8 mouse cellular contexts compared by ENCODE assay signal in genomic region chr19:29501106-29501505, GRCm38 (mm10). TPM values are rescaled to one million over a fixed set of nuclear protein-coding genes. Genes with fewer than 3 reads are reported as not detected.
DNase-seq lines count a peak whose midpoint lies in the region; ATAC-seq and TF ChIP-seq lines count a peak whose summit lies in the region.

No protein-coding gene starts in this region.

- no peaks in the 10 kb centered on the region for H3K27me3 ChIP-seq in heart, embryonic 11.5 days (ENCODE audit: control insufficient read depth, insufficient read depth, low read length)
- H3K27me3 ChIP-seq in kidney, embryonic 16.5 days (ENCODE audit: insufficient read depth, low read length) = no peaks in the 10 kb centered on the region

- no peaks in the 10 kb centered on the region for H3K9me3 ChIP-seq in heart, embryonic 11.5 days (replicated peaks; ENCODE audit: control insufficient read depth, low read length)
- H3K9me3 ChIP-seq in kidney, embryonic 16.5 days (ENCODE audit: low read length) = no peaks in the 10 kb centered on the region

- H3K27ac ChIP-seq in gastrocnemius, adult 2 months = peak overlapping the region; percentile 78
- no peak overlapping the region for H3K27ac ChIP-seq in heart, embryonic 11.5 days (ENCODE audit: low read depth, low read length)
- H3K27ac ChIP-seq in kidney, embryonic 16.5 days (ENCODE audit: low read length) = no peak overlapping the region

- H3K4me1 ChIP-seq in heart, embryonic 11.5 days (ENCODE audit: control insufficient read depth, insufficient read depth, low read length) = no peaks in the 10 kb centered on the region
- H3K4me1 ChIP-seq in kidney, embryonic 16.5 days (ENCODE audit: insufficient read depth, low read length) = peaks cover 4% of the 10 kb centered on the region; the same call in 1 of the 2 replicates

- H3K4me3 ChIP-seq in gastrocnemius, adult 2 months = peak overlapping the region; percentile 72
- H3K4me3 ChIP-seq in heart, embryonic 11.5 days (ENCODE audit: low read depth, low read length) = peak overlapping the region; percentile 13
- peak overlapping the region; percentile 14 for H3K4me3 ChIP-seq in kidney, embryonic 16.5 days (ENCODE audit: low read length)

- intact Hi-C loops in gastrocnemius, adult 2 months (cut with DNase I) = loop anchor here (1.0 to 10.0 kb wide), 5 partner anchors 57 to 724 kb away; no protein-coding TSS in a partner anchor

- H3K36me3 ChIP-seq in heart, embryonic 11.5 days (ENCODE audit: control insufficient read depth, insufficient read depth, low read length) = no peaks in the 10 kb centered on the region
- H3K36me3 ChIP-seq in kidney, embryonic 16.5 days (ENCODE audit: insufficient read depth, low read length) = no peaks in the 10 kb centered on the region

- no peak overlapping the region for H3K9ac ChIP-seq in heart, embryonic 11.5 days (ENCODE audit: low read depth, low read length)
- H3K9ac ChIP-seq in kidney, embryonic 16.5 days (replicated peaks; ENCODE audit: low read length) = no peak overlapping the region

- TF ChIP-seq CTCF in gastrocnemius, adult 2 months (IDR thresholded peaks at IDR 0.05) = no peak; the same call in 1 of the 2 replicates

- H3K4me2 ChIP-seq in heart, embryonic 11.5 days = peak overlapping the region; percentile 48
- peak overlapping the region; percentile 43 for H3K4me2 ChIP-seq in kidney, embryonic 16.5 days (replicated peaks; ENCODE audit: low read depth, low read length)

- no peak for ATAC-seq in heart, embryonic 11.5 days (replicated peaks; ENCODE audit: insufficient number of reproducible peaks, low FRiP score, low TSS enrichment)
- peak; percentile 51; the same call in 1 of the 2 replicates for ATAC-seq in kidney, embryonic 16.5 days (ENCODE audit: low FRiP score, low TSS enrichment)

- WGBS in heart, embryonic 11.5 days (ENCODE audit: insufficient replicate concordance) = 39% methylated on average over 11 of the region's 11 CpGs
- 56% methylated on average over 11 of the region's 11 CpGs for WGBS in kidney, embryonic 16.5 days

- DNase-seq in gastrocnemius, adult 2 months = peak; percentile 35
- DNase-seq in gastrocnemius, adult 8-10 months (ENCODE audit: low spot score in 2 of 2) = no peak
- peak; percentile 40 for DNase-seq in c-Kit-positive CD71-positive TER-119-positive erythroid progenitor cells, embryonic 14.5 days (ENCODE audit: low spot score)
- peak; percentile 32 to 56 for DNase-seq in lung, postnatal 4 days
- DNase-seq in spleen, postnatal 4 days (ENCODE audit: low spot score in 2 of 2) = peak; percentile 61 to 79
- no peak for DNase-seq in ovary, postnatal 14 days (ENCODE audit: low spot score)

RNA-seq across cellular contexts. Expression of gene Ric1, which starts 21.0 kb away (rescaled TPM):
- total RNA-seq in gastrocnemius, adult 2 months (2021) = 10 to 100 TPM; 24.4 to 27.3 TPM
- total RNA-seq in gastrocnemius, adult 8-10 months (2022) = 10 to 100 TPM; 25.3 to 31.7 (median 29.7) TPM
- polyA plus RNA-seq in heart, embryonic 11.5 days (2014; fragmentation: Nextera tagmentation; extraction: Ambion mirVana) = 6.5 and 8.7 TPM in 2 replicates
- 11.6 and 13.8 TPM in 2 replicates for polyA plus RNA-seq in kidney, embryonic 16.5 days (2015; fragmentation: Nextera tagmentation; extraction: Ambion mirVana)

Comparison
In these comparisons a context has a peak if more than half of its experiments do, and no peak if none do; other contexts are left out.
1. DNase-seq: peak in gastrocnemius, adult 2 months (single experiment), c-Kit-positive CD71-positive TER-119-positive erythroid progenitor cells, embryonic 14.5 days (single experiment), lung, postnatal 4 days (2 of 2) and spleen, postnatal 4 days (2 of 2); none in gastrocnemius, adult 8-10 months (0 of 2) and ovary, postnatal 14 days (single experiment).
2. H3K4me3 ChIP-seq: peak in every context shown above with its lines; median percentile 72 in gastrocnemius, adult 2 months; 14 in kidney, embryonic 16.5 days; 13 in heart, embryonic 11.5 days.